Mouse (Mus musculus) B cell, adult (primary cell): Measurements from ENCODE around the gene AW551984. TPM values are rescaled to one million over a fixed set of nuclear protein-coding genes. Genes with fewer than 3 reads are reported as not detected.

Experiments
- total RNA-seq: library from RNA; stranded (reverse); gene quantifications from 4 replicates; pipeline ENCODE4 v1.2.4, GENCODE M21; 2023; ENCODE audit not compliant: inconsistent age

Gene AW551984
- total RNA-seq: not detected in 4 replicates

DNA sequence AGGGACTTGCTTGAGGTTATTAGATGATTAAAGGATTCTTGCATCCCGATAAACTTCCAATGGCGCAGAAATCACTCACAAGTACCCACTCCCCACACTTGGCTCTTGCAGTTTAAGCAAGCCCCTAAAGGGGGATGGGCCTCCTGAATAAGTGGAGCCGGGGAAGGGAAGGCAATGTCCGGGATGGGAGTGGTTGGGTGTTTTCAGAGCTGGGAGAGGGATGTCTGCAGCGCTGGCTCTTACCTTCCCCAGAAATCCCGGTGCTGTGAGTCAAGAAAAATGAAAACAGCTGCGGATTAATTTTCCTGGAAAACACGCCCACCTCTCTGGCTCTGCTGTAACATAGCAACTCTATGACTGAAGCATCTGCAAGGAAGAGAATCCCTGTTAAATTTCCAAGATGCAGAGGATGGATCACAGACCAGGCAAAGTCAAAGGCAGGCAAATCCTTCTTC, at the start of gene AW551984:
Gene AW551984, minus strand, starts transcription at position 405 of the 455 bp plus-strand sequence.

DNA sequence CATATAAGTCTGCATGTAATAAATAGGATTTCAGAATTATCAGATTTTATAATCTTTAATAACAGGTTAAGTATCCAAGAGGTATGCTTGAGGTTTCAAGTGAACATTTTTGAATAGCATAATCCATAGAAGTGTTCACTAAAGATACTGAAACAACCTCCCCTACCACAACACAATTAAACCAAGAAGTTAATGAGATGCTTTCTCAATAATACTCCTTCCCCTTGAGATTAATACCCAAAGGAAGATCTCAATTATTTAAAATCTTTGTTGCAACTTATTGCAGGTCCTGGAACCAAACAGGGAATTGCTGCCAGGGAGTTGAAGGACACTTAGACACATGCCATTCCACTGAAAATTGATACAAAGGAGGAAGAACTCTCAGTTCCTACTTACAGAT, 40.6 kb upstream of the AW551984 start, which contains the start of gene Olfr961:
Gene Olfr961, plus strand, starts transcription at position 301 of the 400 bp plus-strand sequence.

DNA sequence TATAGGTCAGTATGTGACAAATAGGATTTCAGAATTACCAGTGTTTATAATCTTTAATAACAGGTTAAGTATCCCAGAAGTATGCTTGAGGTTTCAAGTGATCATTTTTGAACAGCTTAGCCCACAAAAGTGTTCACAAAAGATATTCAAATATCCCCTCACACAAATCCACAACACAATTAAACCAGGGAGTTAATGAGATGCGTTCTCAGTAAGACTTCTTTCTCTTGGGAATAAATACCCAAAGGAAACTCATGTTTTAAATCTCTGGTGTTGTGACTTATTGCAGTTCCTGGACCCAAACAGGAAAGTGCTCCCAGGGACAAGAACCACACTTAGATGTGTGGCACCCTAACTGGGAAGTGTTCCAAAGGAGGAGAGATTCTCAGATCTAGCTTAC, 16.9 kb upstream of the AW551984 start, which contains the start of gene Olfr960:
Gene Olfr960, plus strand, starts transcription at position 301 of the 400 bp plus-strand sequence.

DNA sequence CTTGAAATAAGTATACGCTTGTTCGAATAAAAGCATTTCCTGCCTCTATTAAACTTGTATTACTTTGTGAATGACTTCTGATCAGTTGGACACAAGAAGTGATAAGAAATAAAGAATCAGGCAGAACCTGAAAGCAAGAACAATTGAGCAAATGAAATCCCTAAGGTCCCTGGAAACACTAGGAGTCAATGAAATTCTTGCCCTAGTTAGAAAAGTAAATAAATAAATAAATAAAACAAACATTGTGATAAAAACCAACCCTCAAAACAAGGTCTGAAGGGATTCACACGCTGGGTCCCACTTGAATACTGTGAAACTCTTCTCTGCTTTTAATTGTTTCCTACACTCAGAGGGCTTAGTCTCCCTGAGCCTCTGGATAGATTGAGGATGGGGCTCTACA, 6.2 kb upstream of the AW551984 start, which contains the start of gene Olfr148:
Gene Olfr148, plus strand, starts transcription at position 301 of the 400 bp plus-strand sequence.

DNA sequence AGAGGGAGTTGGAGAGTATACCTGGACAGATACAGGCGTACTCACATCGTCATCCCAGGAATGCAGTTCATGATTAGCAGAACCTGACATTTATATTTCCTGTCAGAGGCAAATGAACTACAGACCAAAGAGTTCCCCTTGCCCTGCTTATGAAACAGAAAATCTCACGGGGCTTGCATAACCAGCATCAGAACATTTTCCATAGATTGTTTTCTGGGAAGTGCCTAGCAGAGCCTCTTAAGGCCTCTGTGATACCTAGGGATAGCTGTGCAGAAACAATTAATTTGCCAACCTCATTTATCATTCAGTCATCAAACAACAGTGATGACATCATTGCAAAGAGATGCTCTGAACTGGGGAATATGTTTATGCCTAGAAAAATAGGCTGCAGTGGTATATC, 28.7 kb downstream of the AW551984 start, which contains the start of gene Olfr959:
Gene Olfr959, minus strand, starts transcription at position 101 of the 400 bp plus-strand sequence.

DNA sequence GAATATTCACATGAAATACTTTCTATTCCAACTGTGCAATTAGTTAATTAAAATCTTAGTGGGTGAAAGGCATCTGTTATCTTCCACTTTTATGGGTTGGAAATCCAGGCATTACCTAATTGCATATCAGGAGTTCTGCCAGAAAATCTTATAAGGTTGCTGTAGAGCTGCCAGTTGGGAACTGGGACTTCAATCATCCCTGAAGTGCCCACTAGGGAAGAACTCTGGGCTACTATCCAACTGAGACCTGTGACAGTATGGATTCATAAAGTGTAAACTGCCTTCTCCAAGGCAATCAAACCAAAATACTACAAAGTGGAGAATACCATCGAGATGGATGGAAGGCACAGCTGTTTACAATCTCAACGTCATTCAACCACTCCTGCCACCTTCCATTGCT, 50.3 kb downstream of the AW551984 start, which contains the start of gene Olfr958:
Gene Olfr958, minus strand, starts transcription at position 109 of the 400 bp plus-strand sequence.

Other genes starting within 250 kb of the AW551984 start
- not detected in 4 replicates for gene Olfr951, start 217.0 kb downstream of the AW551984 start, total RNA-seq
- gene Olfr952, start 177.3 kb downstream of the AW551984 start, total RNA-seq: not detected in 4 replicates
- gene Olfr954, start 147.7 kb downstream of the AW551984 start, total RNA-seq: not detected in 4 replicates
- gene Olfr955, start 132.5 kb downstream of the AW551984 start, total RNA-seq: not detected in 4 replicates
- not detected in 4 replicates for gene Olfr44, start 110.4 kb downstream of the AW551984 start, total RNA-seq
- gene Olfr957, start 88.6 kb downstream of the AW551984 start, total RNA-seq: not detected in 4 replicates
- gene Olfr958, start 50.3 kb downstream of the AW551984 start, total RNA-seq: not detected in 4 replicates
- gene Olfr959, start 28.8 kb downstream of the AW551984 start, total RNA-seq: not detected in 4 replicates
- not detected in 4 replicates for gene Olfr148, start 6.3 kb upstream of the AW551984 start, total RNA-seq
- not detected in 4 replicates for gene Olfr960, start 17.0 kb upstream of the AW551984 start, total RNA-seq
- gene Olfr961, start 40.7 kb upstream of the AW551984 start, total RNA-seq: not detected in 4 replicates
- gene Olfr963, start 62.8 kb upstream of the AW551984 start, total RNA-seq: not detected in 4 replicates
- gene Olfr149, start 102.7 kb upstream of the AW551984 start, total RNA-seq: not detected in 4 replicates
- not detected in 4 replicates for gene Olfr965, start 107.0 kb upstream of the AW551984 start, total RNA-seq
- not detected in 4 replicates for gene Olfr150, start 126.6 kb upstream of the AW551984 start, total RNA-seq
- gene Olfr967, start 141.8 kb upstream of the AW551984 start, total RNA-seq: not detected in 4 replicates
- gene Olfr968, start 178.8 kb upstream of the AW551984 start, total RNA-seq: not detected in 4 replicates
- not detected in 4 replicates for gene Olfr969, start 186.5 kb upstream of the AW551984 start, total RNA-seq
- gene Olfr970, start 204.5 kb upstream of the AW551984 start, total RNA-seq: not detected in 4 replicates
- not detected in 4 replicates for gene Olfr971, start 232.5 kb upstream of the AW551984 start, total RNA-seq